Mouse (Mus musculus): ENCODE results near the gene Cela1. TPM values are rescaled to one million over a fixed set of nuclear protein-coding genes. Genes with fewer than 3 reads are reported as not detected.

Gene Cela1
- total RNA-seq, 2 experiments from 2014 or later = not detected

- no peak for TF ChIP-seq CTCF (IDR thresholded peaks at IDR 0.05)
- Histone ChIP-seq H3K4me3 (no peak overlapping the region), H3K27ac (no peak overlapping the region)
- intact Hi-C loops (cut with DNase I) = no loop called here
- DNase-seq = no peak
Measured at GRCm38 (mm10) chr15:100677675-100678074, 10.0 kb downstream of the Cela1 start.

GRCm38 (mm10) chr15:100676521-100676920 lies 11.2 kb downstream of the Cela1 start:
- DNase-seq = no peak
- TF ChIP-seq CTCF (IDR thresholded peaks at IDR 0.05) = peak; percentile 14; the same call in 1 of the 2 replicates
- no peak overlapping the region for H3K4me3 ChIP-seq
- H3K27ac ChIP-seq = no peak overlapping the region
- intact Hi-C loops (cut with DNase I) = no loop called here

- intact Hi-C loops (cut with DNase I) = no loop called here
- no peak for TF ChIP-seq CTCF (IDR thresholded peaks at IDR 0.05)
- DNase-seq = no peak
- H3K27ac ChIP-seq = no peak overlapping the region
- H3K4me3 ChIP-seq = no peak overlapping the region
Measured at GRCm38 (mm10) chr15:100675486-100675885, 12.2 kb downstream of the Cela1 start.

GRCm38 (mm10) chr15:100674566-100674965 lies 13.2 kb downstream of the Cela1 start:
- Histone ChIP-seq H3K27ac (peak overlapping the region; percentile 58; the same call in 1 of the 2 replicates), H3K4me3 (no peak overlapping the region)
- DNase-seq = no peak
- intact Hi-C loops (cut with DNase I) = no loop called here
- TF ChIP-seq CTCF (IDR thresholded peaks at IDR 0.05) = no peak

- TF ChIP-seq CTCF (IDR thresholded peaks at IDR 0.05) = no peak
- intact Hi-C loops (cut with DNase I) = no loop called here
- DNase-seq = no peak
- H3K4me3 ChIP-seq = no peak overlapping the region
- H3K27ac ChIP-seq = peak overlapping the region; percentile 58
Measured at GRCm38 (mm10) chr15:100673585-100674391, 13.9 kb downstream of the Cela1 start.

GRCm38 (mm10) chr15:100670833-100671232 lies 16.9 kb downstream of the Cela1 start:
- no peak overlapping the region for H3K27ac ChIP-seq
- DNase-seq = no peak
- no peak overlapping the region for H3K4me3 ChIP-seq
- intact Hi-C loops (cut with DNase I) = no loop called here
- TF ChIP-seq CTCF (IDR thresholded peaks at IDR 0.05) = no peak

- DNase-seq = no peak
- H3K27ac ChIP-seq = no peak overlapping the region
- H3K4me3 ChIP-seq = no peak overlapping the region
- intact Hi-C loops (cut with DNase I) = no loop called here
- no peak for TF ChIP-seq CTCF (IDR thresholded peaks at IDR 0.05)
Measured at GRCm38 (mm10) chr15:100670004-100670403, 17.7 kb downstream of the Cela1 start.

GRCm38 (mm10) chr15:100669337-100669736 lies 18.4 kb downstream of the Cela1 start, which contains the start of gene Bin2:
Gene Bin2, minus strand, starts transcription at chr15:100669553.
- TF ChIP-seq CTCF (IDR thresholded peaks at IDR 0.05) = no peak
- Histone ChIP-seq H3K27ac (no peak within 1 kb of the TSS), H3K4me3 (peak within 1 kb of the TSS; percentile 40)
- intact Hi-C loops (cut with DNase I) = no loop called here
- peak; percentile 27 for DNase-seq

- no peak for DNase-seq
- Histone ChIP-seq H3K27ac (no peak overlapping the region), H3K4me3 (no peak overlapping the region)
- intact Hi-C loops (cut with DNase I) = no loop called here
- no peak for TF ChIP-seq CTCF (IDR thresholded peaks at IDR 0.05)
Measured at GRCm38 (mm10) chr15:100667871-100668545, 19.7 kb downstream of the Cela1 start.

GRCm38 (mm10) chr15:100667420-100667819 lies 20.3 kb downstream of the Cela1 start:
- H3K4me3 ChIP-seq = no peak overlapping the region
- intact Hi-C loops (cut with DNase I) = no loop called here
- no peak overlapping the region for H3K27ac ChIP-seq
- no peak for TF ChIP-seq CTCF (IDR thresholded peaks at IDR 0.05)
- no peak for DNase-seq

- DNase-seq = no peak
- intact Hi-C loops (cut with DNase I) = no loop called here
- no peak overlapping the region for H3K27ac ChIP-seq
- H3K4me3 ChIP-seq = no peak overlapping the region
- no peak for TF ChIP-seq CTCF (IDR thresholded peaks at IDR 0.05)
Measured at GRCm38 (mm10) chr15:100666851-100667250, 20.9 kb downstream of the Cela1 start.

- TF ChIP-seq CTCF (IDR thresholded peaks at IDR 0.05) = no peak
- intact Hi-C loops (cut with DNase I) = no loop called here
- Histone ChIP-seq H3K4me3 (no peak overlapping the region), H3K27ac (0 out of 2 replicates have a peak overlapping the region, but pooled peaks have one; percentile 20)
- peak; percentile 31 for DNase-seq
Measured at GRCm38 (mm10) chr15:100666219-100666696, 21.5 kb downstream of the Cela1 start.
